Mouse (Mus musculus): ENCODE measurements around the gene Gm29776. TPM values are rescaled to one million over a fixed set of nuclear protein-coding genes. Genes with fewer than 3 reads are reported as not detected.

Gm29776 gene
- polyA plus RNA-seq, 1 experiment, result not detected

DNA sequence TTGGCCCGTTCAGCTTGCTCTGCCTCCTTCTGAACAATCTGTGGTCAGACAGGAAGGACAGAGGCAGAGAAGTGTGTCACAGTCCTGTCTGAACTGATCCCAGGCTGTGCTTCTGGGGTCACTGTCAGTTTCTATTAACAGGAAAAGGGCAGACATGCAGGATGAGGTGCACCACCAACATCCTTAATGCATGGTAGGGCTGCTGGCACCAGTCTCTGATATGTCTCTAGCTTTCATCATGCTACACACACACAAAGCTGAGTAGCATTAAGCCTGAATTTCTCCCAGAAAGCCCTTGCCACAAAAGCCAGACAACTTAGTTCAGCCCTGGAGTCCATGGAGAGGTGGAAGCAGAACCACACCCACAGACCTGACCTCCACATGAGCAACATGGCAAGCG, 55.6 kb downstream of the Gm29776 start:
- TF ChIP-seq GATA1 (IDR thresholded peaks at IDR 0.05; ENCODE audit: low read length), result no peak

Other genes with a start within 250 kb of the Gm29776 start
- gene Lrp10, start 234.7 kb downstream of the Gm29776 start, polyA plus RNA-seq (2012), result 345 and 440 TPM in 2 replicates
- 0.31 and 0.32 TPM in 2 replicates for gene Rem2, start 222.7 kb downstream of the Gm29776 start, polyA plus RNA-seq (2012)
- 166 and 236 TPM in 2 replicates for gene Prmt5, start 181.3 kb downstream of the Gm29776 start, polyA plus RNA-seq (2012)
- 37.7 and 58.3 TPM in 2 replicates for gene Haus4, start 144.2 kb downstream of the Gm29776 start, polyA plus RNA-seq (2012)
- 0.08 and 0.12 TPM in 2 replicates for gene Ajuba, start 121.3 kb downstream of the Gm29776 start, polyA plus RNA-seq (2012)
- gene 4931414P19Rik, start 92.8 kb downstream of the Gm29776 start, polyA plus RNA-seq (2012), result 19.6 and 20.0 TPM in 2 replicates
- gene Psmb5, start 80.8 kb downstream of the Gm29776 start, polyA plus RNA-seq (2012), result 193 and 266 TPM in 2 replicates
- gene Psmb11, start 77.4 kb downstream of the Gm29776 start, polyA plus RNA-seq (2012), result not detected in 2 replicates
- not detected in 2 replicates for gene Gm17606, start 57.9 kb downstream of the Gm29776 start, polyA plus RNA-seq (2012)
- 2.3 and 2.8 TPM in 2 replicates for gene Cdh24, start 57.5 kb downstream of the Gm29776 start, polyA plus RNA-seq (2012)
- 6.6 and 9.8 TPM in 2 replicates for gene 1700123O20Rik, start 12.6 kb downstream of the Gm29776 start, polyA plus RNA-seq (2012)
- gene Acin1, start 11.9 kb downstream of the Gm29776 start, polyA plus RNA-seq (2012), result 516 and 685 TPM in 2 replicates
- gene Cebpe, start 13.3 kb upstream of the Gm29776 start, polyA plus RNA-seq (2012), result not detected in 2 replicates
- 79.2 and 81.1 TPM in 2 replicates for gene Slc7a8, start 83.1 kb upstream of the Gm29776 start, polyA plus RNA-seq (2012)
- not detected in 2 replicates for gene Rnf212b, start 115.3 kb upstream of the Gm29776 start, polyA plus RNA-seq (2012)
- 1.5 and 1.6 TPM in 2 replicates for gene Homez, start 172.1 kb upstream of the Gm29776 start, polyA plus RNA-seq (2012)
- gene Ppp1r3e, start 178.7 kb upstream of the Gm29776 start, polyA plus RNA-seq (2012), result 1.3 and 2.3 TPM in 2 replicates
- gene Bcl2l2, start 184.5 kb upstream of the Gm29776 start, polyA plus RNA-seq (2012), result 41.2 and 42.5 TPM in 2 replicates
- 5.5 and 10.3 TPM in 2 replicates for gene Gm20521, start 184.6 kb upstream of the Gm29776 start, polyA plus RNA-seq (2012)
- 412 and 528 TPM in 2 replicates for gene Pabpn1, start 193.7 kb upstream of the Gm29776 start, polyA plus RNA-seq (2012)
- not detected in 2 replicates for gene Slc22a17, start 214.3 kb upstream of the Gm29776 start, polyA plus RNA-seq (2012)
- gene Efs, start 227.3 kb upstream of the Gm29776 start, polyA plus RNA-seq (2012), result 0.04 TPM in 1 of 2 replicates, not detected in the other
- not detected in 2 replicates for gene Il25, start 233.9 kb upstream of the Gm29776 start, polyA plus RNA-seq (2012)
- not detected in 2 replicates for gene Cmtm5, start 237.4 kb upstream of the Gm29776 start, polyA plus RNA-seq (2012)

All from G1E-ER4 (cell line).